Mouse (Mus musculus): ENCODE results near the gene Suv39h1. TPM values are rescaled to one million over a fixed set of nuclear protein-coding genes. Genes with fewer than 3 reads are reported as not detected.
A peak's percentile ranks its signal among the peaks of the same experiment; 100 is the strongest.
"Not testable (repeated sequence)": the region's sequence is repeated elsewhere in the genome, so short reads cannot be mapped to it uniquely, and the experiment has no call there.

The Suv39h1 gene
- 10 to 100 TPM; 22.3 to 26.5 TPM for total RNA-seq (2021)

DNA sequence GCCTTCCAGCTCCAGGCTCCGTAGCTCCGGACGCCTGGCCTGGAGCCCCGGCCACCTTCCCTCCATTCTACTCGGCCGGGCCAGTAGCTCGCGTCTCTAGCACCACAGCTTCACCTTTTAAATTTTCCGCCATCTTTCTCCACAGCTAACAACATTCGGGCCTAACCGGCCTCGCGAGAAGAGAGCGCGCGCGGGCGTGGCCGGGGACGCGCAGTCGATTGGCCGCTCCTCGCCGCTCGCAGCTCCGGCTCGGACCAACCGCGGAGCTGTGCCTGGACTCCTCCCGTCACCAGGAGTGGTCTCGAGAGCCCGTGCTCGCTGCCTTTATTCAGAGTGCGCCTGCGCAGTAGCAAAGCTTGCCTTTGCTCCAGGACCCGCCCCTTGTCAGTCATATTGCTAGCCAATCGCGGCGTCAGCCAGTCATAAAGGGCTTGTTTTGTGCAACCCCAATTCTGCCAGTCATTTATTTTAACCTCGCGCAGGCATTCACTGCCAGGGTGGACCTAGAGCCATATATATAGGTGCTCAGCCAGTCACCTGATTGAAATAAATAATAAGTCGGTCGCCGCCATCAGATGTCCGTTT lies at the start of gene Suv39h1:
Gene Suv39h1, minus strand, starts transcription at position 331 of the 585 bp plus-strand sequence.
- DNase-seq (ENCODE audit: low spot score in 2 of 2) = peak; percentile 92 to 97
- intact Hi-C loops (cut with DNase I) = loop anchor here (5.0 kb wide), 1 partner anchor 127 kb away; the partner anchor contains the start of gene Hdac6

GRCm38 (mm10) chrX:8123821-8124470 lies 49.4 kb upstream of the Suv39h1 start:
- intact Hi-C loops (cut with DNase I) = no loop called here

GRCm38 (mm10) chrX:8117264-8117663 lies 42.7 kb upstream of the Suv39h1 start:
- no peak for DNase-seq (ENCODE audit: low spot score in 2 of 2)
- intact Hi-C loops (cut with DNase I) = loop anchor here (10.0 kb wide), 1 partner anchor 202 kb away; the partner anchor contains the start of gene Pcsk1n

More at GRCm38 (mm10) chrX:8123821-8124470, 49.4 kb upstream of the Suv39h1 start:
- DNase-seq (ENCODE audit: low spot score in 2 of 2) = no peak

DNA sequence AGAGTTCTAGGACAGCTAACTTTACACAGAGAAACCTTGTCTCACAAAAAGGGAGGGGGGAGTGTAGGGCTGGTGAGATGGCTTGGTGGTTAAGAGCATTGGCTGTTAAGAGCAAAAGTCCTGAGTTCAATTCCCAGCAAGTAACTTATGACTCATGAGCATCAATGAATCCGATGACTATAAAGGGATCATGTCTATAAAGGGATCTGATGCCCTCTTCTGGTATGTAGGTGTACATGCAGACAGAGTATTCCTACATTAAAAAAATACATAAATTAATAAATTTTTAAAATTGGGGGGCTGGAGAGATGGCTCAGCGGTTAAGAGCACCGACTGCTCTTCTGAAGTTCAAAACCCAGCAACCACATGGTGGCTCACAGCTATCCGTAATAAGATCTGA lies 40.7 kb upstream of the Suv39h1 start:
- intact Hi-C loops (cut with DNase I) = loop anchor here (10.0 kb wide), 1 partner anchor 200 kb away; the partner anchor contains the start of gene Pcsk1n
- DNase-seq (ENCODE audit: low spot score in 2 of 2) = no peak

- intact Hi-C loops (cut with DNase I) = no loop called here
- no peak for DNase-seq (ENCODE audit: low spot score in 2 of 2)
These were observed 30.5 kb upstream of the Suv39h1 start for GRCm38 (mm10) chrX:8105019-8105418.

GRCm38 (mm10) chrX:8102213-8102668 lies 27.7 kb upstream of the Suv39h1 start:
- DNase-seq (ENCODE audit: low spot score in 2 of 2) = no peak
- intact Hi-C loops (cut with DNase I) = no loop called here

GRCm38 (mm10) chrX:8101017-8101416 lies 26.5 kb upstream of the Suv39h1 start:
- intact Hi-C loops (cut with DNase I) = no loop called here

DNA sequence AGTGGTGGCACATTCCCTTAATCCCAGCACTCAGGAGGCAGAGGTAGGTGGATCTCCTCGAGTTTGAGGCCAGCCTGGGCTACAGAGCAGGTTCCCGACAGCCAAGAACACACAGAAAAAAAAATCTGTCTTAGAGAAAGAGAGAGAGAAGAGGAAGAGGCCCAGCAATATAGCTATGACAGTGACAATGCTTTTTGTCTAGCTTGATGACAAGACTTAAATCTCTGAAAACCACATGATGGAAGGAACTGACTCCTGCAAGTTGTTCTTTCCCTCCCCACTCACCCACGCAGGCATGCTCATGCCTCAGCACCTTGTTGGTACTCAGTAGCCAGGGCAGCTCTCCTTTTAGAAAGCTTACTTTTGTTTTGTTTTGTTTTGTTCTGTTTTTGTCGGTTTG lies 24.9 kb upstream of the Suv39h1 start:
- DNase-seq (ENCODE audit: low spot score in 2 of 2) = no peak
- intact Hi-C loops (cut with DNase I) = no loop called here

More at GRCm38 (mm10) chrX:8101017-8101416, 26.5 kb upstream of the Suv39h1 start:
- DNase-seq (ENCODE audit: low spot score in 2 of 2) = peak; percentile 42 to 62

- peak; percentile 94 to 98 for DNase-seq (ENCODE audit: low spot score in 2 of 2)
- intact Hi-C loops (cut with DNase I) = no loop called here
These were observed 22.3 kb upstream of the Suv39h1 start for GRCm38 (mm10) chrX:8096787-8097242.

GRCm38 (mm10) chrX:8096068-8096786 lies 21.7 kb upstream of the Suv39h1 start:
- intact Hi-C loops (cut with DNase I) = not testable (repeated sequence)
- peak; percentile 81 to 85 for DNase-seq (ENCODE audit: low spot score in 2 of 2)

- DNase-seq (ENCODE audit: low spot score in 2 of 2) = no peak
- intact Hi-C loops (cut with DNase I) = no loop called here
These were observed 21.0 kb upstream of the Suv39h1 start for GRCm38 (mm10) chrX:8095546-8095945.

GRCm38 (mm10) chrX:8090954-8091347 lies 16.4 kb upstream of the Suv39h1 start:
- DNase-seq (ENCODE audit: low spot score in 2 of 2); intact Hi-C loops (cut with DNase I): not testable (repeated sequence)

DNA sequence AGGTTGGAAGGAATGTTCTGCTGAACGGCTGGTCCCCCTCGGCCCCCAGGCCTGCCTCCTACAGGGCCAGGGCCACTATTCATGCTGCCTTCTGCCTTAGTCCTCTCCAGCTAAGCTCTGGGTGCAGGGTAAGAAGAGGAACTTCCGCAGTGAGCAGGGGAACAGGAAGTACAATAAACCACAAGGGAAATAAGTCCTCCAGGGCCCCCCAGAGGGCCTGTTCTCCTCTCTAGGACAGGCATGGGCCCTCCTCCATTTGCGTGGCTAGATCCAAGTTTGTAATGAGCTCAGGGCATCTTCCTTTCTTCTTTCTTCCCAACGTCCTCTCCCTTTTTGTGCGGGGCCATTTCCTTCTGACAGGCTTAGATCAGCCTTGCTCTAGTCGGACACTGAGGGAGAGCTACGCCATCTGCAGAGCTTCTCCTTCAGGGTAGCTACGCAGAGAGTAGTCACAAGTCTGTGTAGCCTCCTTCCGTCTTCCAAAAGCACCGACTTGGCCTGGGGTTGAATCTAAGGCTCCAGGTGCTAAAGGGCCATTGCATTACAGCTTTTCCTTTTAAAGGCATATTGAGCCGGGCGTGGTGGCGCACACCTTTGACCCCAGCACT lies 15.9 kb upstream of the Suv39h1 start, which contains the start of gene Was:
Gene Was, minus strand, starts transcription at position 153 of the 608 bp plus-strand sequence.
- intact Hi-C loops (cut with DNase I) = no loop called here
- no peak for DNase-seq (ENCODE audit: low spot score in 2 of 2)

DNA sequence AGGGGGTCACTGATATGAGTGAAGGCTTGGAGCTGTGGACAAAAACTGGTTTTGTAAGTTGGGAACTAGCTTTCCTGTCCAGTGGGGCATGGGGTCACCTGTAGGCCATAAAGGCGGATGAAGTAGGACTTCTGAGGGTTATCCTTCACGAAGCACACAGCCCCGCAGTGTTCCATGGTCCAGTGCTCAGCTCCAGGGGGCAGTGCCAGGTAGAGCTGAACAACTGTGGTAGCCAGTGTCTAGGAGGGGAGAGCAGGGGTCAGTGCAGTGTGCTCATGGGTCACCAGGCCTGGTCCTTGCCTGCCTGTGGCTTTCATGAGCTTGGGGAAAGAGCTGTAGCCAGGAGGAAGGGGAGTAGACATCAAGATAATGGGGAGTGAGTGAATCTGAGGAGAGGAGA lies 15.2 kb upstream of the Suv39h1 start:
- no peak for DNase-seq (ENCODE audit: low spot score in 2 of 2)
- intact Hi-C loops (cut with DNase I) = no loop called here

GRCm38 (mm10) chrX:8085611-8086010 lies 11.1 kb upstream of the Suv39h1 start:
- intact Hi-C loops (cut with DNase I) = no loop called here
- no peak for DNase-seq (ENCODE audit: low spot score in 2 of 2)

DNA sequence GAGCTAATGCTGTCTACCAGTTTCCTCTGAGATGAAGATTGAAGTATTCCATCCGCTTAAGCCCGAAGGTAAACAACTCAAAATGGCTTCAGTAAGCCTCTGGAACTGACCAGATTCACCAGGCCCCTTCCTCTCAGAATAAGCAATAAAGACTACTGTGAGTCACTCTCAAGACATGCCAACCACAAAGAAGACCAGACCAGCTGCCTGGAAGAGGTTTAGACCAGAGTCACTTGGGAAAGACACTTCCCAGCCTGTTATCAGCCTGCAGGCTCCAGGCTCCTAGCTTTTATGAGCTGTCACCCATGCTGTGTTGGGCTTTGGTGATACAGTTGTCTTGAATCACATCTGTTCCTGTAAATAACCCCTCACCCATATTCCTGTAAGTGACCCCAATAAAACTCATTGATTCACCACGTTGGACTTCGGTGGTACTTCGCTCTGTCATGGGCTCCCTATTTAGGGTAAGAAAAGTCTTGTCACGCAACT lies 10.3 kb upstream of the Suv39h1 start:
- DNase-seq (ENCODE audit: low spot score in 2 of 2) = no peak
- intact Hi-C loops (cut with DNase I) = no loop called here

DNA sequence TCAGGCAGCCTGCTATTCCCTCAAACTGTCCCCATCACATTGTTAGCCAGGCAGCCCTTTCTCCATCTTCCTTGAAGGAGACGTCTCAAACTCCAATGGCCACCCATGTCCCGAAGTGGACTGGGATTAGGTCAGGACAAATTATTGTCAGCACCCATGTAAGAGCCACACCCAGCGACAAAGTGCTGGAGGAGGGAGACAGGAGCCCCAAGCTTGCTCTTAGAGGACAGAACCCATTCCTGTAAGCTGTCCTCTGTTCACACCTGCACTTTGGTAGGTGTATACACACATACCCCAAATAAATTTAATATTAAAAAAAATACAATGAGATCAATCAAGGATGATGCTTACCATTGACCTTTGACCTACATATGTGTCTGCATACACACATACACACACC lies 544 bp upstream of the Suv39h1 start:
- intact Hi-C loops (cut with DNase I) = no loop called here
- no peak for DNase-seq (ENCODE audit: low spot score in 2 of 2)

DNA sequence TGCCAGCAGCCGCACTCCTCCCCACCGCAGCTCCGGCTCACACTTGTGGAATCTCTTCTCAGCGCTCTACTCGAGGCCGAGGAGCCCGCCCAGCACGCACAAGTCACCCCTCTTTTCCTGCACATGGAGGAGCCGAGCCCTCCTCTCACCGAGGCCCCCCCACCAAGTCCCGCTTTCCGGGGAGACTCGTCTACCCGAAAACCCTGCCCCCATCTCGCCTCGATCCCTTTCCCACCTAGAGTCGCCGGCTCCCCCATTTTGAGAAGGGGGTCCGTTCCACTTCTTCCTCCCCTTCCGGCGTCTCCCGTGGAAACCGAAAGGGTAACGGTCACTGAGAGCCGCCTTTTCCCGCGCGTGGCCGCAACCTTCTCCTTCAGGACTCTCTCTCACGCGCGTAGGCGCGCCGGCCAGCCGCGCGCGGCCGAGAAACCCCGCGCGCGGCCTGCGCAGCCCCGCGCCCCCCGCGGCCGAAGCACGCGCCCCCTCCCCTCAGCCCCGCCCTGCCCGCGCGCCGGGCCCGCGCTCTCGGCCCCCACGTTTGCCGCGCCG lies 605 bp downstream of the Suv39h1 start:
- peak; percentile 3 to 4 for DNase-seq (ENCODE audit: low spot score in 2 of 2)
- intact Hi-C loops (cut with DNase I) = loop anchor here (5.0 kb wide), 1 partner anchor 127 kb away; the partner anchor contains the start of gene Hdac6

- no peak for DNase-seq (ENCODE audit: low spot score in 2 of 2)
- intact Hi-C loops (cut with DNase I) = no loop called here
These were observed 5.4 kb downstream of the Suv39h1 start for GRCm38 (mm10) chrX:8069166-8069565.
